Mouse (Mus musculus): ENCODE measurements at regions not wholly inside any gene's neighbourhood (a gene's known extent, or its start where the extent isn't known, plus 50 kb on each side); places are given as distances from the start of the nearest gene placed in this dataset.

- TF ChIP-seq CTCF (IDR thresholded peaks at IDR 0.05; ENCODE audit: low read depth, low read length): no peak
- no peak for TF ChIP-seq POLR2A (IDR thresholded peaks at IDR 0.05; ENCODE audit: extremely low read depth, insufficient read depth, low read length)
Measured at GRCm38 (mm10) chr13:60045752-60046151, 131.4 kb downstream of the Gas1 start.

All from liver, adult 2 months (tissue).